ENCODE assay signal across 8 mouse cellular contexts in genomic region chr12:73538139-73538508, GRCm38 (mm10). TPM values are rescaled to one million over a fixed set of nuclear protein-coding genes. Genes with fewer than 3 reads are reported as not detected.
DNase-seq lines count a peak whose midpoint lies in the region; ATAC-seq and TF ChIP-seq lines count a peak whose summit lies in the region.
"Not testable (repeated sequence)": the region's sequence is repeated elsewhere in the genome, so short reads cannot be mapped to it uniquely, and the experiment has no call there.

No protein-coding gene starts in this region.

- TF ChIP-seq POLR2A in CH12.LX (IDR thresholded peaks at IDR 0.05; ENCODE audit: low read depth, low read length), result not testable (repeated sequence)

- not testable (repeated sequence) for H3K4me1 ChIP-seq in CH12.LX (ENCODE audit: control insufficient read depth in 1 of 2, insufficient read depth in 2 of 2); forebrain, embryonic 11.5 days (replicated peaks; ENCODE audit: control insufficient read depth, insufficient read depth, low read length); heart, embryonic 14.5 days (ENCODE audit: control insufficient read depth in 2 of 2, insufficient read depth in 2 of 2, low read length in 2 of 2); intestine, embryonic 14.5 days (replicated peaks; ENCODE audit: control insufficient read depth, insufficient read depth, low read length); liver, embryonic 15.5 days (replicated peaks); stomach, postnatal 0 days (replicated peaks; ENCODE audit: control insufficient read depth, insufficient read depth)
- H3K4me1 ChIP-seq in limb, embryonic 10.5 days, result peaks cover 41% of the 10 kb centered on the region
- H3K4me1 ChIP-seq in midbrain, embryonic 10.5 days, result peaks cover 14% of the 10 kb centered on the region

- DNase-seq in CH12.LX (ENCODE audit: extremely low read depth); forebrain, embryonic 11.5 days (ENCODE audit: low spot score); intestine, embryonic 14.5 days (ENCODE audit: low spot score); limb, embryonic 10.5 days (ENCODE audit: low spot score); midbrain, embryonic 10.5 days (ENCODE audit: low spot score); stomach, postnatal 0 days (ENCODE audit: low spot score): not testable (repeated sequence)

- in situ Hi-C loops in CH12.LX (cut with MboI; ENCODE audit: low pct_ligation_motif_present, low pct_unique_long_range_greater_than_20kb, low sequenced_read_pairs), result not testable (repeated sequence)

- WGBS in forebrain, embryonic 11.5 days, result 36% methylated on average over 3 of the region's 3 CpGs
- 28% methylated on average over 3 of the region's 3 CpGs for WGBS in heart, embryonic 14.5 days
- WGBS in intestine, embryonic 14.5 days, result 41% methylated on average over 3 of the region's 3 CpGs
- WGBS in limb, embryonic 10.5 days, result 50% methylated on average over 3 of the region's 3 CpGs
- 22% methylated on average over 3 of the region's 3 CpGs for WGBS in liver, embryonic 15.5 days (ENCODE audit: insufficient replicate concordance)
- 62% methylated on average over 3 of the region's 3 CpGs for WGBS in midbrain, embryonic 10.5 days
- 58% methylated on average over 3 of the region's 3 CpGs for WGBS in stomach, postnatal 0 days

- H3K36me3 ChIP-seq in CH12.LX (replicated peaks in 1 of 2; ENCODE audit: control insufficient read depth in 1 of 2, insufficient read depth in 1 of 2, low read length in 1 of 2); forebrain, embryonic 11.5 days (ENCODE audit: control insufficient read depth, insufficient read depth, low read length); heart, embryonic 14.5 days (ENCODE audit: control insufficient read depth, insufficient read depth, low read length); intestine, embryonic 14.5 days (ENCODE audit: control insufficient read depth, insufficient read depth, low read length); limb, embryonic 10.5 days; liver, embryonic 15.5 days (replicated peaks); midbrain, embryonic 10.5 days; stomach, postnatal 0 days (ENCODE audit: control insufficient read depth, insufficient read depth, low read length): not testable (repeated sequence)

- not testable (repeated sequence) for ATAC-seq in forebrain, embryonic 11.5 days (replicated peaks; ENCODE audit: low FRiP score); heart, embryonic 14.5 days (ENCODE audit: insufficient number of reproducible peaks, insufficient read depth, low FRiP score, low read depth)
- 0 out of 2 replicates have a peak, but pooled peaks have one; percentile 14 for ATAC-seq in intestine, embryonic 14.5 days (replicated peaks; ENCODE audit: low FRiP score, low TSS enrichment, low read depth)
- peak; percentile 31; the same call in 1 of the 2 replicates for ATAC-seq in liver, embryonic 15.5 days (ENCODE audit: insufficient read depth)
- peak; percentile 34 for ATAC-seq in stomach, postnatal 0 days (ENCODE audit: low FRiP score, low TSS enrichment)

- TF ChIP-seq RAD21 in CH12.LX (IDR thresholded peaks at IDR 0.05; ENCODE audit: low read depth, low read length), result not testable (repeated sequence)

- TF ChIP-seq CTCF in CH12.LX (conservative IDR thresholded peaks at IDR 0.05 in 1 of 2, IDR thresholded peaks at IDR 0.05 in 1 of 2; ENCODE audit: low read depth in 2 of 2, low read length in 2 of 2); stomach, postnatal 0 days (IDR thresholded peaks at IDR 0.05; ENCODE audit: low read depth): not testable (repeated sequence)

- H3K4me3 ChIP-seq in CH12.LX (replicated peaks in 1 of 3; ENCODE audit: low read depth in 2 of 3, low read length in 2 of 3, poor library complexity in 1 of 3); forebrain, embryonic 11.5 days (ENCODE audit: low read depth, low read length); intestine, embryonic 14.5 days (ENCODE audit: low read depth, low read length): not testable (repeated sequence)
- H3K4me3 ChIP-seq in heart, embryonic 14.5 days (ENCODE audit: control insufficient read depth in 1 of 2, insufficient read depth in 1 of 2, low read depth in 1 of 2, low read length in 2 of 2), result peak overlapping the region; percentile 27 to 31
- H3K4me3 ChIP-seq in limb, embryonic 10.5 days, result peak overlapping the region; percentile 6; the same call in 1 of the 2 replicates
- H3K4me3 ChIP-seq in liver, embryonic 15.5 days (replicated peaks), result peak overlapping the region; percentile 40
- H3K4me3 ChIP-seq in midbrain, embryonic 10.5 days, result peak overlapping the region; percentile 14; the same call in 1 of the 2 replicates
- H3K4me3 ChIP-seq in stomach, postnatal 0 days (ENCODE audit: low read depth, low read length), result peak overlapping the region; percentile 20; the same call in 1 of the 2 replicates

- H3K9ac ChIP-seq in CH12.LX (ENCODE audit: insufficient read depth, low read depth); forebrain, embryonic 11.5 days (ENCODE audit: low read length); heart, embryonic 14.5 days (ENCODE audit: low read length); intestine, embryonic 14.5 days (ENCODE audit: low read length); liver, embryonic 15.5 days; stomach, postnatal 0 days (ENCODE audit: low read length): not testable (repeated sequence)

- not testable (repeated sequence) for H3K27me3 ChIP-seq in CH12.LX (replicated peaks); forebrain, embryonic 11.5 days (ENCODE audit: control insufficient read depth, insufficient read depth, low read length); stomach, postnatal 0 days (ENCODE audit: control insufficient read depth, insufficient read depth, low read length)
- H3K27me3 ChIP-seq in heart, embryonic 14.5 days (ENCODE audit: control insufficient read depth, insufficient read depth, low read length), result peaks cover 19% of the 10 kb centered on the region
- H3K27me3 ChIP-seq in intestine, embryonic 14.5 days (replicated peaks; ENCODE audit: control insufficient read depth, insufficient read depth, low read length), result peaks cover 12% of the 10 kb centered on the region
- peaks cover 31% of the 10 kb centered on the region for H3K27me3 ChIP-seq in limb, embryonic 10.5 days (ENCODE audit: low read depth, poor library complexity, severe bottlenecking)
- H3K27me3 ChIP-seq in liver, embryonic 15.5 days, result peaks cover 12% of the 10 kb centered on the region; the same call in 1 of the 2 replicates
- peaks cover 25% of the 10 kb centered on the region for H3K27me3 ChIP-seq in midbrain, embryonic 10.5 days (ENCODE audit: low read depth, poor library complexity, severe bottlenecking)

- H3K9me3 ChIP-seq in CH12.LX (replicated peaks; ENCODE audit: low read length); forebrain, embryonic 11.5 days (ENCODE audit: control insufficient read depth, low read length); heart, embryonic 14.5 days (ENCODE audit: control insufficient read depth, low read length); intestine, embryonic 14.5 days (ENCODE audit: control insufficient read depth, low read length); limb, embryonic 10.5 days (replicated peaks); liver, embryonic 15.5 days (replicated peaks); midbrain, embryonic 10.5 days (replicated peaks); stomach, postnatal 0 days (ENCODE audit: control insufficient read depth, low read length): not testable (repeated sequence)

- H3K27ac ChIP-seq in CH12.LX (ENCODE audit: insufficient read depth, low read depth); forebrain, embryonic 11.5 days (ENCODE audit: low read depth, low read length); heart, embryonic 14.5 days (replicated peaks in 1 of 2; ENCODE audit: control insufficient read depth in 1 of 2, insufficient read depth in 1 of 2, low read depth in 2 of 2, low read length in 2 of 2); intestine, embryonic 14.5 days (ENCODE audit: low read depth); liver, embryonic 15.5 days (replicated peaks); midbrain, embryonic 10.5 days (replicated peaks); stomach, postnatal 0 days (replicated peaks): not testable (repeated sequence)
- peak overlapping the region; percentile 22; the same call in 1 of the 2 replicates for H3K27ac ChIP-seq in limb, embryonic 10.5 days

- not testable (repeated sequence) for TF ChIP-seq EP300 in CH12.LX (IDR thresholded peaks at IDR 0.05; ENCODE audit: low read length); stomach, postnatal 0 days (optimal IDR thresholded peaks at IDR 0.05)

- H3K79me2 ChIP-seq in CH12.LX (replicated peaks; ENCODE audit: control insufficient read depth, extremely low read depth, insufficient read depth, poor library complexity, severe bottlenecking), result not testable (repeated sequence)

- dilution Hi-C loops in CH12.LX (cut with MboI; ENCODE audit: extremely low pct_ligation_motif_present, extremely low pct_unique_long_range_greater_than_20kb, low sequenced_read_pairs), result not testable (repeated sequence)

- peak overlapping the region; percentile 4; the same call in 1 of the 2 replicates for H3K4me2 ChIP-seq in CH12.LX (ENCODE audit: insufficient read depth, low read depth, poor library complexity, severe bottlenecking)
- 0 out of 2 replicates have a peak overlapping the region, but pooled peaks have one; percentile 21 for H3K4me2 ChIP-seq in forebrain, embryonic 11.5 days (ENCODE audit: low read depth, low read length, severe bottlenecking)
- peak overlapping the region; percentile 57 for H3K4me2 ChIP-seq in heart, embryonic 14.5 days (ENCODE audit: low read length)
- H3K4me2 ChIP-seq in intestine, embryonic 14.5 days (ENCODE audit: low read length), result peak overlapping the region; percentile 36
- H3K4me2 ChIP-seq in liver, embryonic 15.5 days, result peak overlapping the region; percentile 56
- H3K4me2 ChIP-seq in stomach, postnatal 0 days (replicated peaks; ENCODE audit: low read depth), result peak overlapping the region; percentile 35

RNA-seq across cellular contexts. Expression of gene Tmem30b, which starts 8.1 kb away (rescaled TPM):
- not detected in 2 replicates for total RNA-seq in CH12.LX (2012; rRNA removed)
- not detected in 2 replicates for total RNA-seq in CH12.LX (2014; rRNA removed)
- polyA plus RNA-seq in CH12.LX (2012; ENCODE audit: insufficient read length, low read depth), result not detected in 2 replicates
- 2.4 and 3.4 TPM in 2 replicates for polyA plus RNA-seq in forebrain, embryonic 11.5 days (2014; fragmentation: Nextera tagmentation; extraction: Ambion mirVana)
- polyA plus RNA-seq in heart, embryonic 14.5 days (2014; fragmentation: Nextera tagmentation; extraction: Ambion mirVana), result 0.11 and 0.27 TPM in 2 replicates
- 34.5 and 41.3 TPM in 2 replicates for polyA plus RNA-seq in intestine, embryonic 14.5 days (2014; fragmentation: Nextera tagmentation; extraction: Ambion mirVana)
- 9.1 and 15.7 TPM in 2 replicates for polyA plus RNA-seq in limb, embryonic 10.5 days (2016; fragmentation: Nextera tagmentation; extraction: Ambion mirVana)
- 8.8 and 9.3 TPM in 2 replicates for polyA plus RNA-seq in liver, embryonic 15.5 days (2015; fragmentation: Nextera tagmentation; extraction: Ambion mirVana)
- polyA plus RNA-seq in midbrain, embryonic 10.5 days (2016; fragmentation: Nextera tagmentation; extraction: Ambion mirVana), result 1.6 and 1.8 TPM in 2 replicates
- polyA plus RNA-seq in stomach, postnatal 0 days (2015; fragmentation: Nextera tagmentation; extraction: Ambion mirVana), result 78.3 and 83.9 TPM in 2 replicates

RNA-seq across cellular contexts. Expression of gene Prkch, which starts 46.5 kb away (rescaled TPM):
- total RNA-seq in CH12.LX (2012; rRNA removed) (0.55 and 0.76 TPM in 2 replicates), CH12.LX (2014; rRNA removed) (1.8 and 2.2 TPM in 2 replicates)
- polyA plus RNA-seq in CH12.LX (2012; ENCODE audit: insufficient read length, low read depth), result 2.3 and 2.4 TPM in 2 replicates
- polyA plus RNA-seq in forebrain, embryonic 11.5 days (2014; fragmentation: Nextera tagmentation; extraction: Ambion mirVana), result 5.6 and 6.9 TPM in 2 replicates
- 14.3 and 16.5 TPM in 2 replicates for polyA plus RNA-seq in heart, embryonic 14.5 days (2014; fragmentation: Nextera tagmentation; extraction: Ambion mirVana)
- 8.0 and 8.3 TPM in 2 replicates for polyA plus RNA-seq in intestine, embryonic 14.5 days (2014; fragmentation: Nextera tagmentation; extraction: Ambion mirVana)
- polyA plus RNA-seq in limb, embryonic 10.5 days (2016; fragmentation: Nextera tagmentation; extraction: Ambion mirVana), result 6.4 and 7.4 TPM in 2 replicates
- 1.9 and 2.4 TPM in 2 replicates for polyA plus RNA-seq in liver, embryonic 15.5 days (2015; fragmentation: Nextera tagmentation; extraction: Ambion mirVana)
- 4.0 and 4.9 TPM in 2 replicates for polyA plus RNA-seq in midbrain, embryonic 10.5 days (2016; fragmentation: Nextera tagmentation; extraction: Ambion mirVana)
- 22.3 and 24.8 TPM in 2 replicates for polyA plus RNA-seq in stomach, postnatal 0 days (2015; fragmentation: Nextera tagmentation; extraction: Ambion mirVana)

Comparison
In these comparisons a context has a peak if more than half of its experiments do, and no peak if none do; other contexts are left out.
1. H3K4me2 ChIP-seq: peak in every context shown above with its lines; median percentile 57 in heart, embryonic 14.5 days; 56 in liver, embryonic 15.5 days; 36 in intestine, embryonic 14.5 days; 35 in stomach, postnatal 0 days; 21 in forebrain, embryonic 11.5 days; 4 in CH12.LX.